Mouse (Mus musculus) c-Kit-positive CD71-negative TER-119-negative erythroid progenitor cells, embryonic 14.5 days (primary cell): ENCODE data around the gene Tas2r117.

Experiments
- DNase-seq: peaks from one replicate; pipeline ENCODE4 v3.0.0-alpha.2; 2013; ENCODE audit warnings: low read depth

The Tas2r117 gene

GRCm38 (mm10) chr6:132802518-132802917 lies at the start of gene Tas2r117:
Gene Tas2r117, plus strand, starts transcription at chr6:132802818.
- DNase-seq, result no peak

- no peak for DNase-seq
These were observed 48.2 kb upstream of the Tas2r117 start, which contains the start of gene Tas2r124 for GRCm38 (mm10) chr6:132754430-132754829. Gene Tas2r124, plus strand, starts transcription at chr6:132754730.

- DNase-seq, result no peak
These were observed 40.8 kb upstream of the Tas2r117 start, which contains the start of gene Tas2r102 for GRCm38 (mm10) chr6:132761831-132762230. Gene Tas2r102, plus strand, starts transcription at chr6:132762131.

DNA sequence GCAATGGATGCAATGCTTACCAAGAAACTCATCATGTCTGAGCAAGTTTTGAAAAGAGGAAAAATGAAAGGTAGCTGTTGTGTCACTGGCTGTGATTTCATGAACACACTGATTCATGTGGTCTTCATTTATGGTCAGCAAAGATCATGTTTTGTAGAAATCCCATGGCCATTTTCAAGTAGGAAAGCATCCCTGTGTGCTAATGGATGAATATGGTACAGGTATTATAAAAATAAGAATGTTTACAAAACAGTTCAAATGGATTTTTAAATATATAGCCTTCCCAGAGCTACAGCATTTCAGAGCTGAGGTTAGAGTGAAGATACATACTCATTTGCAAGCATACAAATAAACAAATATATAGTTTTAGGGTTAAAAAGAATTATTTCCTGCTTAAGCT lies 24.6 kb upstream of the Tas2r117 start, which contains the start of gene Tas2r136:
Gene Tas2r136 (minus strand): TSS at position 101 of the 400 bp plus-strand sequence.
- no peak for DNase-seq

GRCm38 (mm10) chr6:132795393-132795792 lies 7.2 kb upstream of the Tas2r117 start:
- DNase-seq, result no peak

- DNase-seq, result no peak
These were observed 44.2 kb downstream of the Tas2r117 start, which contains the start of gene Tas2r123 for GRCm38 (mm10) chr6:132846842-132847241. Gene Tas2r123, plus strand, starts transcription at chr6:132847142.
